Mouse (Mus musculus): Measurements from ENCODE around the gene Shisal2a.
"Not testable (repeated sequence)": the region's sequence is repeated elsewhere in the genome, so short reads cannot be mapped to it uniquely, and the experiment has no call there.

Gene Shisal2a

GRCm38 (mm10) chr4:108372166-108372565 is 11.0 kb downstream of the Shisal2a start:
- DNase-seq (ENCODE audit: low spot score in 2 of 2): no peak

GRCm38 (mm10) chr4:108371421-108371820 is 11.7 kb downstream of the Shisal2a start:
- DNase-seq (ENCODE audit: low spot score in 2 of 2): no peak

DNA sequence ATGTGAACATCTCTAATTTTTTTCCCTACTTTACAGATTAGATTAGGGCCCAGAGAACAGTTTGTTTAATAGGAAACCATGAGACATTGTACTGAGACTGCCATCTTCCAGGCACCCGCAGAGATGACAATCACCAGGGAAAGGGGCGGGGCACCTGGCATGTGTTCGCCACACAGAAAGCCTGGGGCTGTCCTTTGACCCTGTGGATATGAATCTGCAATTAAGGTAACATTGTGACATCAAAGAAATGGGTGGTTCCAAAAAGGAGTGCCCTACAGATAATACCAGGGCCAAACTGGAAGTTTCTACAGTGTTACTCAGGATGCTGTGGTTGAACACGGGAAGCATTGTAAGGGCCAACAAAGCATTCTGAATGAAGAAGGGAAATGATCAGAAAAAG is 12.7 kb downstream of the Shisal2a start:
- DNase-seq (ENCODE audit: low spot score in 2 of 2): no peak

GRCm38 (mm10) chr4:108369254-108369653 is 13.9 kb downstream of the Shisal2a start:
- no peak for DNase-seq (ENCODE audit: low spot score in 2 of 2)

DNA sequence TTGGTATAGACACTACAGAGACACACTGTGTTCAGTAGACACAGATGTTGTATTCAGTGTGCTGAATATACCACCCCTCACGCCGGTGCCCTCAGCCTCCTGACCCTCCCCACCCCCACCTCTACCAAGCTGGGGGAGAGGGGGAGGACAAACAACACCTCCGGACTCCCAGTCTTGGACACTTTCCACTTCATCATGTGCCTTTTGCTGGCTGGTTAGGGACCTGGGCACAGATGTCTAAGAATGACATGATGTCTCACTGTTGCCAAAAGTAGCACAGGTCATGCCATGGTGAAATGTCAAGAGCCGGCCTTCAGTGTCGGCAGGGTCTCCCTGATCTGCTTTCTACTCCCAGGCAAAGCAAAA is 19.1 kb downstream of the Shisal2a start:
- DNase-seq (ENCODE audit: low spot score in 2 of 2): no peak

DNA sequence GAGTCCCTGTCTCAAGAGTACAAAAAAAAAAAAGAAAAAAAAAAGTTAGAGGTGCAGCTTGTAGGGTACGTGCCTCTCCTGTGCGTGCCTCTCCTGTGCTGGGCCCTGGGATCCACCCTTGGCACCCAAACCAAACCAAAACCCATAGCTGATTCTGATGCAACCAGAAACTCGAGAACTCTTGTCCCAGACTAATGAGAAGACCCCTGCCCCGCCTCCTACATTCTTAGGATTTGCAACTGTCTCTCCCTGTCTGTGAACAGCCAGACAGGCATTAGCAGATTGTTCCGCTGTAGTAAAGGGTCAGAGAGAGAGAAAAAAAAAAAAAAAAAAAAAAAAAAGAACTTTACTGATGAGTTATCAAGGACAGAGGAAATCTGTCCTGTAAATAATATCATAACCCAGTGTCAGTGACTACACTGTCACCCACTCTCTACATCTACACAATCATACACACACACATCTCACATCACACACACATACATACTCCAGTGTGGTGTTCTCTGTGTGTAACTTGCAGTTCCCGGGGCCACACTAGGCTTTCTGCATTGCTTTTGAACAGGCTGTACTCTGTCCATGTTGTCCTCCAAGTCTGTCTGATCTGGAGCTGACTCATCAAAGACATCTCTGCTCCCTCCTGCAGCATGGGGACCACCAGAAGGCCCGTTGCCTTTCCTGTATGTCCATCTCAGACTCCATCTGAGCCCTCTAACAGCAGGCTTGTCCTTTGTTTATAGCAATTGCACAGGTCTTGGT is 19.6 kb downstream of the Shisal2a start:
- no peak for DNase-seq (ENCODE audit: low spot score in 2 of 2)

DNA sequence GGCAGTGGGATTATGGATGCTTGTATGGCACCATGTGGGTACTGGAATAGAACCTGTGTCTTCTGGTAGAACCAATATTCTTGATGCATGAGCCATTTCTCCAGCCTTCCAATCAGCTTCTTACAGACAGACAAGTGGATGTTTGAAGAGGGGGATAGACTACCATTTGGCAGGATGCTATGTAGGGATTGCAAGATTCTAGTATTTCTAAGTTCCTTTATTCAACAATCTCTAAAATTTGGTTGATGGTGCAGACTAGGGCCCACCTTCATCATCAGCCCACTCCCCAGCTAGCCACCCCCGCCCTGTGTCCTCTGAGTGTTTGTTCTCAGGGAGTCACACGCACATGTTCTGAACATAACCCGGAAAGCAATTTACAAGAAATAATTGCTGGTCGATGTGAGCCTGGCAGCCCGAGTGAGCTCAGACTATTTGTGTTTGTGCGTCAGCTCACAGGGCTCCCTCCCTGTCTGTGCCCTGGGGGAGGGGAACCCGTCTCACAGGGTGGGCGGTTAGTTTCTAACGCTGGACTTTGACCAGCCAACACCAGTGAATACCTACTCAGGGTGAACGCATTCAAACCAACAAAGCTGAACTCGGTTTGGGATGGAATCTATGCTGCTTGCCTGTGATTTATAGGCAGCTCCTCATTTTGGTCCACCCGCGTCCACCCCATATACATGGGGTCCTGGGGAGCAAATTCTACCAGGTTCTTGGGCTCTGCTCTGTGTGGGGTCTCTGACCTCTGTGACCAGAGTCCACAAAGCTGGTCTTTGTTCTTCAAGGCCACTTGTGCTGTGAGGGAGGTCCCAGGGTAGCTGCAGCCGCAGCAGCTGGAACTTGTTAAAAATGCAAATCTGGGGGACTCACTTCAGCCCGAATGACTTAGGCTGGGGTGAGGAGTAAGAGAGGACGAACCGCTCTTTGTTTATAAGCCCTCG is 20.6 kb downstream of the Shisal2a start:
- peak in 1 of 2 experiments; percentile 33 for DNase-seq (ENCODE audit: low spot score in 2 of 2)

GRCm38 (mm10) chr4:108360136-108361055 is 22.8 kb downstream of the Shisal2a start:
- DNase-seq (ENCODE audit: low spot score in 2 of 2): peak; percentile 68 to 71

- DNase-seq (ENCODE audit: low spot score in 2 of 2): no peak
These were observed 24.7 kb downstream of the Shisal2a start for GRCm38 (mm10) chr4:108358498-108358897.

- DNase-seq (ENCODE audit: low spot score in 2 of 2): no peak
These were observed 25.7 kb downstream of the Shisal2a start for GRCm38 (mm10) chr4:108357458-108357857.

GRCm38 (mm10) chr4:108353591-108353990 is 29.6 kb downstream of the Shisal2a start:
- not testable (repeated sequence) for DNase-seq (ENCODE audit: low spot score in 2 of 2)

GRCm38 (mm10) chr4:108350819-108351218 is 32.3 kb downstream of the Shisal2a start:
- DNase-seq (ENCODE audit: low spot score in 2 of 2): peak in 1 of 2 experiments; percentile 31

- no peak for DNase-seq (ENCODE audit: low spot score in 2 of 2)
These were observed 33.2 kb downstream of the Shisal2a start for GRCm38 (mm10) chr4:108349836-108350547.

- DNase-seq (ENCODE audit: low spot score in 2 of 2): no peak
These were observed 34.1 kb downstream of the Shisal2a start for GRCm38 (mm10) chr4:108349064-108349463.

DNA sequence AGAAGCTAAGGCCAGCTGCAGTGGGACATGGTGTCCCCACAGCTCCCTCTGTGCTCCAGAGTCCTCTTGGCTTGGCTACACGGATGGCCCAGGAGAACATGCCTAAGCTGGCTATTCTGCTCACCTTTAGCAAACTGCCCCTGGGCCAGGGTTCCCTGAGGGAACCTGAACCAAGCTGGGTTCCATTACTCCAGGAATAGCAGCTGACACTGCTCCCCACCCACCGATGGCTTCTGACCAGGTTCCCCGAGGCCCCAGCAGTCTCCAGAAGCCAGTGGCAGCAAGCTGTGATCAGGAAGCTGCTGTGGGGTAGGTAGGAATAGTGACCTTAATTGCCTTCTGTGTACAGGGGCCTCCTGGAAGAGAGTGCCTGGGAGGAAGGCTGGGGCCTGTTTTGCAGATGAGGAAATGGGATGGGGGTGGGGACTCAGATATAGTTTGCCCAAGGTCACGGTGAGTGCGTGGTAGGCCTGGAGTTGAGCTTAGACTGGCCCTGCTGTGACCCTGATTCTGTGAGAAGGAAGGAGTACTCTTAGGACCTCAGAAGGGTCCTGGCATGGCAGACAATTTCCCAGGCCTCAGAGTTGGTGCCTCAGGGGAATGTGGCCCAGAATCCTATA is 34.8 kb downstream of the Shisal2a start:
- DNase-seq (ENCODE audit: low spot score in 2 of 2): no peak

DNA sequence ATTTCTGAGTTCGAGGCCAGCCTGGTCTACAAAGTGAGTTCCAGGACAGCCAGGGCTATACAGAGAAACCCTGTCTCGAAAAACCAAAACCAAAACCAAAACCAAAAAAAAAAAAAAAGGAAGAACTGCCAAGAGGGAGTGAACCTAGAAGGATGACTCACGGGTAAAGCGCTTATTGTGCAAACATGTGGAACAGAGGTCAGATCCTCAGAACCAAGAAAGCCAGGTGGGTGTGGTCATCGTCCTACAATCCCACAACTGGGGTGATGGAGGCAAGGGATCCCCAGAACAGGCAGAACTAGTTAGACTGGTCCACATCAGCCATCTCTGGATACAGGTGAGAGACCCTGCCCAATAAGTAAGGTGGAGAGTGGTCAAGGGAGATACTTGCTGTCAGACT is 36.0 kb downstream of the Shisal2a start:
- DNase-seq (ENCODE audit: low spot score in 2 of 2): no peak

GRCm38 (mm10) chr4:108345826-108346225 is 37.3 kb downstream of the Shisal2a start:
- no peak for DNase-seq (ENCODE audit: low spot score in 2 of 2)

GRCm38 (mm10) chr4:108344631-108345083 is 38.5 kb downstream of the Shisal2a start:
- DNase-seq (ENCODE audit: low spot score in 2 of 2): no peak

- no peak for DNase-seq (ENCODE audit: low spot score in 2 of 2)
These were observed 43.9 kb downstream of the Shisal2a start for GRCm38 (mm10) chr4:108339277-108339690.

GRCm38 (mm10) chr4:108338811-108339210 is 44.3 kb downstream of the Shisal2a start:
- DNase-seq (ENCODE audit: low spot score in 2 of 2): no peak
